Mouse (Mus musculus) cortical plate, adult 2 months (tissue): ENCODE measurements at regions not wholly inside any gene's neighbourhood (a gene's known extent, or its start where the extent isn't known, plus 50 kb on each side); places are given as distances from the start of the nearest gene placed in this dataset.

Experiments used
- H3K27ac ChIP-seq: fragments of 200-500 bp; 2 replicates; pipeline ENCODE4 v1.5.1; 2012; ENCODE audit warnings: low read length, control low read depth, inconsistent platforms; ENCODE audit not compliant: insufficient read depth
- H3K4me1 ChIP-seq: fragments of 200-500 bp; 2 replicates; pipeline ENCODE4 v1.6.1; 2011; ENCODE audit warnings: low read length; ENCODE audit not compliant: control insufficient read depth, insufficient read depth
- H3K4me3 ChIP-seq: fragments of 200-500 bp; 2 replicates; pipeline ENCODE4 v1.5.1; 2011; ENCODE audit warnings: mild to moderate bottlenecking, low read length, control low read depth; ENCODE audit not compliant: insufficient read depth
- CTCF ChIP-seq: fragments of 200-500 bp; IDR thresholded peaks from 2 replicates; pipeline ENCODE4 v1.5.1; 2011; ENCODE audit warnings: mild to moderate bottlenecking, control low read depth, low read length; ENCODE audit not compliant: insufficient read depth; ENCODE audit errors: extremely low read depth
- POLR2A ChIP-seq: fragments of 200-500 bp; IDR thresholded peaks from 2 replicates; pipeline ENCODE4 v1.6.1; 2011; ENCODE audit warnings: mild to moderate bottlenecking, low read length, control low read depth; ENCODE audit not compliant: insufficient read depth; ENCODE audit errors: extremely low read depth

- Histone ChIP-seq H3K4me1 (no peaks in the 10 kb centered on the region), H3K27ac (no peak overlapping the region), H3K4me3 (no peak overlapping the region)
- TF ChIP-seq CTCF (no peak), POLR2A (no peak)
These were observed 58.9 kb upstream of the Dcbld2 start for GRCm38 (mm10) chr16:58349354-58349753.

- no peak overlapping the region for H3K27ac ChIP-seq
- H3K4me1 ChIP-seq, result no peaks in the 10 kb centered on the region
- H3K4me3 ChIP-seq, result no peak overlapping the region
- TF ChIP-seq CTCF (no peak), POLR2A (no peak)
These were observed 58.4 kb upstream of the Dcbld2 start for GRCm38 (mm10) chr16:58349802-58350201.

GRCm38 (mm10) chr16:58352156-58352555, 56.1 kb upstream of the Dcbld2 start:
- H3K4me3 ChIP-seq, result no peak overlapping the region
- H3K4me1 ChIP-seq, result no peaks in the 10 kb centered on the region
- TF ChIP-seq POLR2A (no peak), CTCF (no peak)

GRCm38 (mm10) chr16:58354551-58354950, 53.7 kb upstream of the Dcbld2 start:
- no peak overlapping the region for H3K4me3 ChIP-seq
- H3K4me1 ChIP-seq, result no peaks in the 10 kb centered on the region
- TF ChIP-seq CTCF (no peak), POLR2A (no peak)
- H3K27ac ChIP-seq, result no peak overlapping the region

More at GRCm38 (mm10) chr16:58352156-58352555, 56.1 kb upstream of the Dcbld2 start:
- H3K27ac ChIP-seq, result no peak overlapping the region
